Mouse (Mus musculus) embryonic fibroblast, embryonic 13.5 days (primary cell): Measurements from ENCODE around the gene Mettl26.

Source experiments
- CTCF ChIP-seq: IDR thresholded peaks from 2 replicates; pipeline ENCODE4 v1.5.1; 2011; ENCODE audit warnings: mild to moderate bottlenecking, control low read depth, low read length, moderate library complexity, borderline replicate concordance; ENCODE audit not compliant: insufficient read depth
- POLR2A ChIP-seq: IDR thresholded peaks from 2 replicates; pipeline ENCODE4 v1.6.1; 2011; ENCODE audit warnings: low read depth, mild to moderate bottlenecking, control low read depth, low read length, moderate library complexity

DNA sequence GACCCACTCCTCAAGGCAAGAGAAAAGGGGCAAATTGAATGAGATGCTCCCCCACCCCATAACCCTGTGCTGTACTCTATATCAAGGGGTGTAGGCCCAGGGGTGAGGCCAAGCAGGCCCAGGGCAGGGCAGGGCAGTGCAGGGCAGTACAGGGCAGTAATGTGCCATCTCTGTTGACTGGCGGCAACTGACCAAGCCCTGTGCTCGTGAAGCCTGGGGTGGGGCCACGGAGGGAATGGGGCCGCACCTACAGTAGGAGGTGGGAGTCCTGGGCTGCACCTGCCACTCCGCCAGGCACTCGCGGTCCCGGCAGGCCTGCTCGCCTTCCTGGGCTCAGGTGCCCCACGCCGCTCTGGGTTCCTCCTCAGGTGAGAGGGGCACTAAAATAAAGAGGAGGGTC is 9.6 kb upstream of the Mettl26 start:
- TF ChIP-seq CTCF (no peak), POLR2A (no peak)
